10 mouse cellular contexts compared by ENCODE assay signal in genomic region chr8:121922101-121922500, GRCm38 (mm10). TPM values are rescaled to one million over a fixed set of nuclear protein-coding genes. Genes with fewer than 3 reads are reported as not detected.
DNase-seq lines count a peak whose midpoint lies in the region; ATAC-seq and TF ChIP-seq lines count a peak whose summit lies in the region.
"Had no signal": no experiment of that assay in that cellular context is flagged by ENCODE, and none has a peak within 500 bp of the region (broad histone marks: within the 10 kb centered on the region; RNA-seq: fewer than 3 reads in every experiment).

No protein-coding gene starts in this region.

- intact Hi-C loops in heart, adult 2 months (cut with DNase I): loop anchor here (10.0 kb wide), 1 partner anchor 207 kb away; no protein-coding TSS in a partner anchor

- no peak for ATAC-seq in hindbrain, embryonic 11.5 days (ENCODE audit: low FRiP score)
- peak; percentile 63 for ATAC-seq in intestine, embryonic 15.5 days
- ATAC-seq in forebrain, embryonic 15.5 days (replicated peaks): no peak

- H3K4me1 ChIP-seq in hindbrain, embryonic 10.5 days (replicated peaks): peaks cover 43% of the 10 kb centered on the region
- no peaks in the 10 kb centered on the region for H3K4me1 ChIP-seq in hindbrain, embryonic 11.5 days (replicated peaks; ENCODE audit: control insufficient read depth, insufficient read depth, low read length)
- H3K4me1 ChIP-seq in heart, adult 2 months (ENCODE audit: control insufficient read depth, insufficient read depth, low read length): peaks cover 3% of the 10 kb centered on the region
- peaks cover 8% of the 10 kb centered on the region for H3K4me1 ChIP-seq in intestine, embryonic 15.5 days (replicated peaks)
- peaks cover 18% of the 10 kb centered on the region for H3K4me1 ChIP-seq in olfactory bulb, adult 2 months (ENCODE audit: control insufficient read depth, insufficient read depth, low read length)
- H3K4me1 ChIP-seq in forebrain, embryonic 15.5 days: no peaks in the 10 kb centered on the region

- H3K27ac ChIP-seq in hindbrain, embryonic 10.5 days: peak overlapping the region; percentile 24
- no peak overlapping the region for H3K27ac ChIP-seq in hindbrain, embryonic 11.5 days (ENCODE audit: low read depth, low read length)
- H3K27ac ChIP-seq in heart, adult 2 months: peak overlapping the region; percentile 53
- peak overlapping the region; percentile 70 for H3K27ac ChIP-seq in intestine, embryonic 15.5 days
- 0 out of 2 replicates have a peak overlapping the region, but pooled peaks have one; percentile 40 for H3K27ac ChIP-seq in olfactory bulb, adult 2 months (ENCODE audit: insufficient read depth, low read depth, low read length)
- no peak overlapping the region; the same call in 1 of the 2 replicates for H3K27ac ChIP-seq in forebrain, embryonic 15.5 days (replicated peaks)

- H3K4me2 ChIP-seq in hindbrain, embryonic 11.5 days (replicated peaks; ENCODE audit: low read depth, low read length): no peak overlapping the region
- no peak overlapping the region for H3K4me2 ChIP-seq in intestine, embryonic 15.5 days (replicated peaks)
- no peak overlapping the region for H3K4me2 ChIP-seq in forebrain, embryonic 15.5 days (replicated peaks)

- no peaks in the 10 kb centered on the region for H3K27me3 ChIP-seq in hindbrain, embryonic 10.5 days (ENCODE audit: insufficient read depth, poor library complexity, severe bottlenecking)
- H3K27me3 ChIP-seq in hindbrain, embryonic 11.5 days (ENCODE audit: control insufficient read depth, insufficient read depth, low read length): no peaks in the 10 kb centered on the region
- no peaks in the 10 kb centered on the region for H3K27me3 ChIP-seq in heart, adult 2 months (ENCODE audit: control insufficient read depth, insufficient read depth, low read length)
- no peaks in the 10 kb centered on the region for H3K27me3 ChIP-seq in intestine, embryonic 15.5 days (replicated peaks)
- no peaks in the 10 kb centered on the region for H3K27me3 ChIP-seq in forebrain, embryonic 15.5 days

- H3K9ac ChIP-seq in hindbrain, embryonic 11.5 days (ENCODE audit: low read depth, low read length): no peak overlapping the region
- no peak overlapping the region for H3K9ac ChIP-seq in heart, adult 2 months (ENCODE audit: low read depth, low read length)
- 0 out of 2 replicates have a peak overlapping the region, but pooled peaks have one; percentile 20 for H3K9ac ChIP-seq in intestine, embryonic 15.5 days
- no peak overlapping the region for H3K9ac ChIP-seq in forebrain, embryonic 15.5 days (replicated peaks)

- H3K4me3 ChIP-seq in hindbrain, embryonic 10.5 days: no peak overlapping the region
- no peak overlapping the region for H3K4me3 ChIP-seq in hindbrain, embryonic 11.5 days (ENCODE audit: low read depth, low read length)
- H3K4me3 ChIP-seq in heart, adult 2 months: no peak overlapping the region
- no peak overlapping the region for H3K4me3 ChIP-seq in intestine, embryonic 15.5 days (replicated peaks)
- H3K4me3 ChIP-seq in olfactory bulb, adult 2 months (ENCODE audit: insufficient read depth, low read depth, low read length): no peak overlapping the region
- no peak overlapping the region for H3K4me3 ChIP-seq in forebrain, embryonic 15.5 days
- H3K4me3 ChIP-seq: megakaryocyte, embryonic 14.5 days had no signal

- no peaks in the 10 kb centered on the region for H3K79me2 ChIP-seq in heart, adult 2 months (replicated peaks; ENCODE audit: control insufficient read depth, insufficient read depth, low read length)

- no peaks in the 10 kb centered on the region for H3K36me3 ChIP-seq in hindbrain, embryonic 10.5 days
- H3K36me3 ChIP-seq in hindbrain, embryonic 11.5 days (ENCODE audit: control insufficient read depth, insufficient read depth, low read length): no peaks in the 10 kb centered on the region
- no peaks in the 10 kb centered on the region for H3K36me3 ChIP-seq in heart, adult 2 months (ENCODE audit: control insufficient read depth, insufficient read depth, low read length)
- H3K36me3 ChIP-seq in intestine, embryonic 15.5 days: no peaks in the 10 kb centered on the region
- no peaks in the 10 kb centered on the region for H3K36me3 ChIP-seq in forebrain, embryonic 15.5 days

- TF ChIP-seq EP300 in heart, adult 2 months (IDR thresholded peaks at IDR 0.05; ENCODE audit: insufficient read depth, low read depth, low read length): 0 out of 2 replicates have a peak, but pooled peaks have one; percentile 5

- TF ChIP-seq CTCF in heart, adult 2 months (IDR thresholded peaks at IDR 0.05): no peak
- TF ChIP-seq CTCF in olfactory bulb, adult 2 months (IDR thresholded peaks at IDR 0.05; ENCODE audit: insufficient read depth, low read depth, low read length): no peak

- H3K9me3 ChIP-seq in hindbrain, embryonic 10.5 days: no peaks in the 10 kb centered on the region
- no peaks in the 10 kb centered on the region for H3K9me3 ChIP-seq in hindbrain, embryonic 11.5 days (ENCODE audit: control insufficient read depth, low read length)
- no peaks in the 10 kb centered on the region for H3K9me3 ChIP-seq in intestine, embryonic 15.5 days
- H3K9me3 ChIP-seq in forebrain, embryonic 15.5 days: no peaks in the 10 kb centered on the region
- H3K9me3 ChIP-seq: megakaryocyte, embryonic 14.5 days had no signal

- no peak for DNase-seq in hindbrain, embryonic 10.5 days (ENCODE audit: low spot score)
- no peak for DNase-seq in hindbrain, embryonic 11.5 days (ENCODE audit: low spot score)
- DNase-seq in heart, adult 2 months: peak; percentile 63 to 72
- DNase-seq in yolk sac, embryonic 10.5 days (ENCODE audit: low spot score): no peak
- DNase-seq in thymus, postnatal 4 days: no peak
- DNase-seq: thymus, postnatal 14 days had no signal

- WGBS in hindbrain, embryonic 10.5 days: 70% methylated on average over 8 of the region's 8 CpGs
- 69% methylated on average over 8 of the region's 8 CpGs for WGBS in hindbrain, embryonic 11.5 days
- 26% methylated on average over 8 of the region's 8 CpGs for whole genome bisulfite sequencing in heart, adult 2 months
- 27% methylated on average over 8 of the region's 8 CpGs for WGBS in intestine, embryonic 15.5 days
- 55% methylated on average over 8 of the region's 8 CpGs for WGBS in olfactory bulb, adult 2 months
- WGBS in forebrain, embryonic 15.5 days: 76% methylated on average over 8 of the region's 8 CpGs

- no peak for TF ChIP-seq POLR2A in heart, adult 2 months (IDR thresholded peaks at IDR 0.05; ENCODE audit: insufficient read depth, low read depth, low read length)
- no peak for TF ChIP-seq POLR2A in olfactory bulb, adult 2 months (IDR thresholded peaks at IDR 0.05; ENCODE audit: insufficient read depth, low read depth, low read length)

RNA-seq across cellular contexts. Expression of gene Slc7a5, which starts 14.6 kb away (rescaled TPM):
- polyA plus RNA-seq in hindbrain, embryonic 10.5 days (2016; fragmentation: Nextera tagmentation; extraction: Ambion mirVana): 27.2 and 27.6 TPM in 2 replicates
- polyA plus RNA-seq in hindbrain, embryonic 11.5 days (2014; fragmentation: Nextera tagmentation; extraction: Ambion mirVana): 23.3 and 29.9 TPM in 2 replicates
- total RNA-seq in heart, adult 2 months (2021): 1 to 10 TPM; 3.1 to 4.6 TPM
- polyA plus RNA-seq in heart, adult 2 months (2012; rRNA removed): 5.0 and 5.2 TPM in 2 replicates
- 17.9 and 18.1 TPM in 2 replicates for polyA plus RNA-seq in intestine, embryonic 15.5 days (2015; fragmentation: Nextera tagmentation; extraction: Ambion mirVana)
- not detected in 2 replicates for polyA plus RNA-seq in olfactory bulb, adult 2 months (2012; ENCODE audit: insufficient read depth, insufficient read length, low replicate concordance, missing spikeins)
- polyA plus RNA-seq in forebrain, embryonic 15.5 days (2015; fragmentation: Nextera tagmentation; extraction: Ambion mirVana): 39.2 and 45.8 TPM in 2 replicates

RNA-seq across cellular contexts. Expression of gene Car5a, which starts 22.6 kb away (rescaled TPM):
- 0.12 and 0.17 TPM in 2 replicates for polyA plus RNA-seq in hindbrain, embryonic 10.5 days (2016; fragmentation: Nextera tagmentation; extraction: Ambion mirVana)
- 0.15 TPM in 1 of 2 replicates, not detected in the other for polyA plus RNA-seq in hindbrain, embryonic 11.5 days (2014; fragmentation: Nextera tagmentation; extraction: Ambion mirVana)
- total RNA-seq in heart, adult 2 months (2021): not detected
- polyA plus RNA-seq in heart, adult 2 months (2012; rRNA removed): not detected in 2 replicates
- 0.21 and 0.33 TPM in 2 replicates for polyA plus RNA-seq in intestine, embryonic 15.5 days (2015; fragmentation: Nextera tagmentation; extraction: Ambion mirVana)
- polyA plus RNA-seq in olfactory bulb, adult 2 months (2012; ENCODE audit: insufficient read depth, insufficient read length, low replicate concordance, missing spikeins): not detected in 2 replicates
- polyA plus RNA-seq in forebrain, embryonic 15.5 days (2015; fragmentation: Nextera tagmentation; extraction: Ambion mirVana): 0.37 and 0.43 TPM in 2 replicates

RNA-seq across cellular contexts. Expression of gene Banp, which starts 27.4 kb away (rescaled TPM):
- 56.9 and 64.5 TPM in 2 replicates for polyA plus RNA-seq in hindbrain, embryonic 10.5 days (2016; fragmentation: Nextera tagmentation; extraction: Ambion mirVana)
- 50.8 and 51.8 TPM in 2 replicates for polyA plus RNA-seq in hindbrain, embryonic 11.5 days (2014; fragmentation: Nextera tagmentation; extraction: Ambion mirVana)
- 10 to 100 TPM; 13.1 to 26.9 TPM for total RNA-seq in heart, adult 2 months (2021)
- 17.9 and 32.1 TPM in 2 replicates for polyA plus RNA-seq in heart, adult 2 months (2012; rRNA removed)
- 32.4 and 34.1 TPM in 2 replicates for polyA plus RNA-seq in intestine, embryonic 15.5 days (2015; fragmentation: Nextera tagmentation; extraction: Ambion mirVana)
- not detected in 2 replicates for polyA plus RNA-seq in olfactory bulb, adult 2 months (2012; ENCODE audit: insufficient read depth, insufficient read length, low replicate concordance, missing spikeins)
- polyA plus RNA-seq in forebrain, embryonic 15.5 days (2015; fragmentation: Nextera tagmentation; extraction: Ambion mirVana): 64.8 and 65.3 TPM in 2 replicates

Comparison
In these comparisons a context has a peak if more than half of its experiments do, and no peak if none do; other contexts are left out.
1. H3K27ac ChIP-seq: peak in hindbrain, embryonic 10.5 days (single experiment), heart, adult 2 months (single experiment), intestine, embryonic 15.5 days (single experiment) and olfactory bulb, adult 2 months (single experiment); none in hindbrain, embryonic 11.5 days (single experiment) and forebrain, embryonic 15.5 days (single experiment).
2. DNase-seq: peak in heart, adult 2 months (2 of 2); none in hindbrain, embryonic 10.5 days (single experiment), hindbrain, embryonic 11.5 days (single experiment), yolk sac, embryonic 10.5 days (single experiment) and thymus, postnatal 4 days (single experiment).
3. RNA of gene Banp, which starts 27.4 kb away (polyA plus RNA-seq): 64.8 to 65.3 TPM in forebrain, embryonic 15.5 days, 56.9 to 64.5 TPM in hindbrain, embryonic 10.5 days, 50.8 to 51.8 TPM in hindbrain, embryonic 11.5 days, 32.4 to 34.1 TPM in intestine, embryonic 15.5 days and 17.9 to 32.1 TPM in heart, adult 2 months; not detected in olfactory bulb, adult 2 months; every median in the first group is over 10 times any median in the second.